Mouse (Mus musculus) bone marrow macrophage, adult 2 months (primary cell): ENCODE measurements at regions not wholly inside any gene's neighbourhood (a gene's known extent, or its start where the extent isn't known, plus 50 kb on each side); places are given as distances from the start of the nearest gene placed in this dataset.

ENCODE experiments used
- H3K27ac ChIP-seq: 2 replicates; pipeline ENCODE4 v1.5.1; 2012; ENCODE audit warnings: low read depth, low read length; ENCODE audit not compliant: insufficient read depth
- H3K4me1 ChIP-seq: 2 replicates; pipeline ENCODE4 v1.6.1; 2012; ENCODE audit warnings: low read length; ENCODE audit not compliant: control insufficient read depth, insufficient read depth
- H3K4me3 ChIP-seq: 2 replicates; pipeline ENCODE4 v1.5.1; 2012; ENCODE audit warnings: mild to moderate bottlenecking, low read length, moderate library complexity; ENCODE audit not compliant: insufficient read depth
- CTCF ChIP-seq: IDR thresholded peaks from 2 replicates; pipeline ENCODE4 v1.5.1; 2012; ENCODE audit warnings: low read depth, mild to moderate bottlenecking, low read length, moderate library complexity
- POLR2A ChIP-seq: IDR thresholded peaks from 2 replicates; pipeline ENCODE4 v1.6.1; 2012; ENCODE audit warnings: mild to moderate bottlenecking, low read depth, low read length, borderline replicate concordance

DNA sequence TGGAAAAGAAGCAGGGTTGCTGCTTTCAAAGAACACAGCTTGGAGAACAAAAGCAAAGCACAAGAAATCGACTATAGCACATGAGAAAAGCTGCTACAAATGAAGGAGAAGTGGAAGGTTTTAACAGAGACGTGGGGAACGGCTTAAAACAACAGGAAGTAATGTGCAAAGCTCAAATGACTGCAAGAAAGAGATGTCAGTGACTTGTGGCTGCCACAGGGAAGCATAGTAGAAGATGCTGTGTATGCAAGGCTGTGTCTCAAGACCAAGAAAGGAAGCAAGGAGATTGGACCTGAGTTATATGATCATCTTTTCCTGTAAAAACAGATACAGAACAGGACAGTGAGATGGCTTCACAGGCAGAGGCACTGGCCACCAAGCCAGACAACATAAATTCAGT is 154.6 kb upstream of the Supt20 start:
- Histone ChIP-seq H3K27ac (peak overlapping the region; percentile 67), H3K4me3 (no peak overlapping the region), H3K4me1 (peaks cover 5% of the 10 kb centered on the region; the same call in 1 of the 2 replicates)
- no peak for TF ChIP-seq POLR2A
- no peak for TF ChIP-seq CTCF

DNA sequence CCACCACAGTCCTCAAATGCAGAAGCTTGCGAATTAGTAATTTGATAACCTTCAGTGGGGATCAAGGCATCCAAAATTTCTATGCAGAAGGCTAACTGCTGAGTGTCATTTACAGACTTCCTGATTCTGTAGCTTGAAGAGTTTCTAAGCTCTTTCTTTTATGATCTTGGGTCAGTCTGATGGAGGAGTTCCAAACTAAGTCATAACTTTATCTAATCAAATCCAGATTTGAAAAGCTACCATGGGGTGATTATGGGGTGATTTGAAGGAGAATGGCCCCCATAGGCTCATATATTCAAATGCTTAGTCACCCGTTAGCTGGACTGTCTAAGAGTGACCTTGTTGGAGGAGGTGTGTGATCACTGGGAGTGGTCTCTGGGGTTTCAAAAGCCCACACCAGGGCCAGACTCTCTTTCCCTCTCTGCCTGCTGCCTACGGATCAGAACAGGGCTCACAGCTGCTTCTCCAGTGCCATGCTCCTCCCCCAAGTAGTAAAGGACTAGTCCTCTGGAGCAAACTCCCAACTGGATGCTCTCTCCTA is 152.0 kb upstream of the Supt20 start:
- TF ChIP-seq CTCF (no peak), POLR2A (no peak)
- no peak overlapping the region for H3K27ac ChIP-seq

DNA sequence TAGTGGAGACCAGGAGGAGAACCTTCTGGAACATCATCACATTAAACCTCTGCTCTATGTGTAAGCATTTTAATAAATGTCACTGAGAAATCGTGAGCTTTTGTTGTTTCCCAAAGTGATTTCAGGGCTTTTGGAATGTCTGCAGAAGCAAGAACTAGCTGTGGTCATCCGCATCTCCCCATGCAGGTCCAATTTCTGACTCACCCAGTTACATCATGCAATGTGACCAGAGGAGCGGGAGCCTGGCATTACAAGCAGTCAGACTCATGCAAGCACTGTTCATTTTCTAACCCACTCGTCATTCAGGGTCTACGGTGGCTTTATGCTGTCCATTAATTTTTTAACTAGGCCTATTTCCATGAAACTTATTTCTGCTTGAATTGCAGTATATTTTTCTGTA is 151.2 kb upstream of the Supt20 start:
- H3K4me3 ChIP-seq, result no peak overlapping the region
- H3K4me1 ChIP-seq, result peaks cover 5% of the 10 kb centered on the region; the same call in 1 of the 2 replicates
- TF ChIP-seq POLR2A (no peak), CTCF (no peak)
- no peak overlapping the region for H3K27ac ChIP-seq

More for the DNA sequence above, 152.0 kb upstream of the Supt20 start:
- Histone ChIP-seq H3K4me1 (peaks cover 5% of the 10 kb centered on the region; the same call in 1 of the 2 replicates), H3K4me3 (no peak overlapping the region)

DNA sequence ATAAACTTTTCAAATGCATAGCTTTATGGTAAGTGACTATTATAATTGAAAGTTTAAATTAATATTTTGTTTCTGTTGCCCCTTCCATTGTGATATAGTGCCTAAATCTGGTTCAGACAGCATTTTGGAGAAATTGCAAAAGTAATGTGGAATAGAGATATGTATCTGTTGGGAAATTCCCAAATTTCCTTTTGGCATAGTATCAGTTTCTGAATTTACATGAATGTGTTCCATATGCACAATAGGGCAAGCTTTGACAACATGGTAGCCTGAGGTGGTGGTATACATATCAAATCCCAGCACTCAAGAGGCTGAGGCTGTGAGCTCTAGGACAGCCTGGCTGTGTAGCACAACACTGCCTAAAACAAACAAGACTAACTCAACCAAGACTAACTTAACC is 147.2 kb upstream of the Supt20 start:
- TF ChIP-seq CTCF, result no peak
- no peak for TF ChIP-seq POLR2A
- H3K4me3 ChIP-seq, result no peak overlapping the region
- no peaks in the 10 kb centered on the region for H3K4me1 ChIP-seq

DNA sequence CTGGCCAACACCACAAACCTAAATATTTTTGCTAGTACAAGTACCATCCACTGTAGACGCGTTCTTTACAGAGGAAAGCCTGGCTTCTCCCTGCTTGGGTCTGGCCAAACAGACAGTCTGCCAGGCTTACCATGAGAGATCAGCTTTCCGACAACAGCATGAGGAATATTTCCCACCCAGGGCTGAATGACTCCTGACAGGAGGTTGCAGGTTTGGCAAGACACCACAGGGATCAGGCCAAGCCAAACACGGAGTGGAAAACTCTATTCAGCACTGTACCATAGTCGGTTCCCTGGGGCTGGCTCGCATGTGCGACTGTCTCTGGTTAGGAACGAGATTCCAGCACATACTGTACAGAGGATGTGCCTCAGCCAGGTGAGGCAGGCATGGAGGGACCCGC is 140.7 kb upstream of the Supt20 start:
- H3K27ac ChIP-seq, result no peak overlapping the region
- H3K4me1 ChIP-seq, result no peaks in the 10 kb centered on the region
- no peak overlapping the region for H3K4me3 ChIP-seq
- TF ChIP-seq CTCF, result no peak
- TF ChIP-seq POLR2A, result no peak

More for the DNA sequence above, 147.2 kb upstream of the Supt20 start:
- no peak overlapping the region for H3K27ac ChIP-seq

DNA sequence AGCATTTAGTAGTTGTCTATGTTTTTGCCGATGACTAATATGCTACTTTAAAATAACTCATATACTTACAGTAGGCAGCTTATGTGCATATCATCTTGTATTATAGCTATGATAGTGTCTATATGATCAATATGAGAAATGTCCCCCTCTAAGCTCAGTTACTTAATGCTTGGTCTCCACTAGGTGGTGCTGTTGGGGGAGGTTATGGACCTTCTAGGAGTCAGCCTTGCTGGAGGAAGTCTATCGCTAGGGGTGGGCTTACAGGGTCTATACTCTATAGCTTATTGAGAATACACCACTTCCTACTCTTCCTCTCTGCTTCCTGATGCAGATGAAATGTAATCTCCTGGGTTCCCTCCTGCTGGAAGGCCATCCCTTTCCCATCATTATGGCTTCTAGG is 136.7 kb upstream of the Supt20 start:
- TF ChIP-seq POLR2A (no peak), CTCF (no peak)
- Histone ChIP-seq H3K27ac (no peak overlapping the region), H3K4me3 (no peak overlapping the region), H3K4me1 (no peaks in the 10 kb centered on the region)

DNA sequence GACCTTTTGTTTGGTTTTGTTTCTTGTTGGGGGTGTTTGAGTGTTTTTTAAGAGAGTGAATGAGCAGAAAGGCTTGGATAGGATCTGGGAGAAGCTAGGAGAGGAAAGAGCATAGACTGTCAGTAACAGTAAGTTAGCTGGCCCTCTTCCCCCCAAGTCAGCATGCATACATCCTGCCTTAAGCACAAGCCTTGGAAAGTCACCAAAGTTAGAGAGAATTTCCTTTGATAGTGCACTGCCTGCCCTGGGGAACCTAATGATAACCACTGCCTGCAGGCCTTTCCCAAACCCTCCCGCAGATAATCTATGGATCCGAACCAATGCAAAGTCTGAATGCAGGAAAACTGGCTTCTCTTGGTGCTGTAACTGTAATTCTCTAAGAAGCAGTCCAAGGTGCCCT is 133.6 kb upstream of the Supt20 start:
- Histone ChIP-seq H3K4me3 (no peak overlapping the region), H3K4me1 (no peaks in the 10 kb centered on the region), H3K27ac (no peak overlapping the region)
- no peak for TF ChIP-seq CTCF
- no peak for TF ChIP-seq POLR2A

DNA sequence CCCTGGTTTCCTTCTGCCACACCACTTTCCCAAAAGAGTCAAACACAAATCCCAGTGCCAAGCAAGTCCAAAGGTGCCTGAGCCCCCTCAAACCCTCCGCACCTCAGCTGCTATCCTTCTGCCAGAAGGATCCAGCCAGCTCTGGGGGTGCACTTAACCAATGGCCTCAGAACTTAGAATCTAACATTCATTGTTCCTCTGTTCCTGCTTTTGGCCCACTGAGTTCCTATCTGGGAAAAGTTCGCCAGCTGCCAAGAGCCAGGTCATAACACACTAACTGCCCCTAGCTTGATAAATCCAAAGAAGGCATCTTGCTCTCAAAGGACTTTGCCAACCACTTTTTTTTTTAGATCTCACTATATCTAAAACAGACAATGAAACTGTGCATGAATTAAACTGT is 133.1 kb upstream of the Supt20 start:
- Histone ChIP-seq H3K4me1 (no peaks in the 10 kb centered on the region), H3K27ac (no peak overlapping the region), H3K4me3 (no peak overlapping the region)
- TF ChIP-seq POLR2A, result no peak
- no peak for TF ChIP-seq CTCF

DNA sequence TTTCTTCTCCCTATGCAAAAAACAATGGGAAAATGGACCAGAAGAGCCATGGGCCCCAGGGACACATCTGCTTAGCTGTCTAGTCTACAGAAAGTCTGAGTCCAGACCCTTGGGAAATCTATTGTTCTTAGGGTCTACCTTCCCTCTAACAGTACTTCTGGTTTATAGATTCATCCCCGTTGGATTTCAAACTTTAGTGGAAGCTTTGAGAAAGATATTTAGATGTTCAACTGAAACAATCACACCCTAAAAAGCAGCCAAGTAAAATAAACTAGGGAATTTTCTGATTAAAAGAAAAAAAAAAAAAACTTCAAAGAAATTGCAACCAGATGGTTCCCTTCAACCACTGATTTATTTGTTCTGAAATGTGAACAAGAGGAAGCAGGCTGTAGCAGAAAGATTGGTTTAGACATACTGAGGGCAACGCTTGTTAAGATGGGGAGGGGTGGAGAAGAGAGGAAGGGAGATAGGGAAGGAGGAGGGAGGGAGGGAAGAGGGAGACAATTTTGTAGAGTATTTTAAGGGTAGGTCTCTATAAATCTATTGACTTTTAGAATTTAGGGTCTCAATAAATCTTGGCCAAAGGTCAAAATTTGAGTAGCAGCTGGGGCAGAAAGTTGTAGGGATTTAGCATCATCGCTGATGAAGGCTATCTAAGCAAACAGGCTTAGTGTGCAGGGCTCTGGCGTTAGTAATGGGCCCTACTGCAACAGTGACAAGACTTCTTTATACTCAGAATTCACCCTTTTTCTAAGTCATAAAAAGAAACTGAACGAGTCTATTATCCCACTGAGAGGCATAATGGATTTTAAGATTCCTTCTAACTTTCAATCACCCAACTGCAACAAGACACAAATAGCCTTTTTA is 132.3 kb upstream of the Supt20 start:
- Histone ChIP-seq H3K4me1 (no peaks in the 10 kb centered on the region), H3K27ac (no peak overlapping the region), H3K4me3 (no peak overlapping the region)
- TF ChIP-seq CTCF (no peak), POLR2A (no peak)

DNA sequence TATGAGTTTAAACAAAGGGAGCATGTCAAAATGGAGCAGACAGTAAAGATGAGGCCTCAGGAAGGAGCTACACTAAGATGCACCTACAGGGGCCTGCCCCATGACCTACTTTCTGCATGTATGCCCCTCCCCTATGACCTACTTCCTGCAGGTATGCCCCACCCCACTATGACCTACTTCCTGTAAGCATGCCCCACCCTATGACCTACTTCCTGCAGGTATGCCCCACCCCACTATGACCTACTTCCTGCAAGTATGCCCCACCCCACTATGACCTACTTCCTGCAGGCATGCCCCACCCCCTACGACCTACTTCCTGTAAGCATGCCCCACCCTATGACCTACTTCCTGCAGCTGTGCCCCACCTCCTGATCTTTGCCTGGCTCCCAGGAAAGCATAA is 125.3 kb upstream of the Supt20 start:
- TF ChIP-seq CTCF, result no peak
- TF ChIP-seq POLR2A, result no peak
- H3K27ac ChIP-seq, result no peak overlapping the region
- H3K4me1 ChIP-seq, result no peaks in the 10 kb centered on the region
- H3K4me3 ChIP-seq, result no peak overlapping the region
